Mouse (Mus musculus): ENCODE data around the gene D16Ertd472e.
"Not testable (repeated sequence)": the region's sequence is repeated elsewhere in the genome, so short reads cannot be mapped to it uniquely, and the experiment has no call there.

The D16Ertd472e gene

GRCm38 (mm10) chr16:78573016-78573415 is 3.5 kb downstream of the D16Ertd472e start:
- DNase-seq (ENCODE audit: low spot score) = no peak

- no peak for DNase-seq (ENCODE audit: low spot score)
These were observed 12.2 kb downstream of the D16Ertd472e start for GRCm38 (mm10) chr16:78564110-78564821.

DNA sequence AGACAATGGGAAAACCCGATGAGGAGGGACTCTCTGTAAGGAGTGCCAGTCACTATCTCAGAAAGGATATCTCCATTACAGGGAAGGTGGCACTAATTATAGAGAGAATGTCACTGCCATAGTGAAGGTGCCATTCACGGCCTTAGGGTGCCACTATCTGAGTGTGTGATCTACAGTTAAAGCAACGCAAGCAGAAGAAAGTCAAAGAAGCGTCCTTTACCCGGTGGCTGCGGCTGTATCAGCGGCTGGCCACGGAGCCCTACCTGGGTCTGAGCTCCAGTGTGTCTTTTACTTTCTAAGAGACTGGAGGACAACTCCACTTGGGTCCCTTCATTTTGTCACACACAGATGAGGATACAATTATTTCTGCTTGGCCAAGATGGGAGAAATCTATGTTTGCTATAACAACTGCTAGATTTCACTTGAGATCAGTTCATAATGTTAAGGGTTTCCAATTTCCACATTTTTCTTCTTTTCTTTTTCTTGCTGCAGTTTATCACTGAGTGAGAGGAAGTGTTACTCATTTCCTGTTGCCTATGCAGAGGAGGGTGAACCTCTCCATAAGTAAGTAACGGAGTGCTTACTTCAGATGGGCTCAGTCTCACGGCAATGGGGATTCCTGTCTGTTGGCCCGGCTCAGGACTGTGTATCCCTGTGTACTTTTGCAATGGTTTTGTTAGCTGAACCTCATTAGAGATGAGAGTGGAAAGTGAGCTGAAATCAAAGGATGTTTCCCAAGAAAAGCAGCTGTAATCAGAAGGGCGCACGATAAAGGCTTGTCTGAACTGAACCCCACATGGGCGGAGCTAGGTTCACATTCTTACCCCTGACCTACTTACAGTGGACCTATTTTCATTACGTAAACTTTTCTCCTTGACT is 13.2 kb downstream of the D16Ertd472e start:
- DNase-seq (ENCODE audit: low spot score) = no peak

DNA sequence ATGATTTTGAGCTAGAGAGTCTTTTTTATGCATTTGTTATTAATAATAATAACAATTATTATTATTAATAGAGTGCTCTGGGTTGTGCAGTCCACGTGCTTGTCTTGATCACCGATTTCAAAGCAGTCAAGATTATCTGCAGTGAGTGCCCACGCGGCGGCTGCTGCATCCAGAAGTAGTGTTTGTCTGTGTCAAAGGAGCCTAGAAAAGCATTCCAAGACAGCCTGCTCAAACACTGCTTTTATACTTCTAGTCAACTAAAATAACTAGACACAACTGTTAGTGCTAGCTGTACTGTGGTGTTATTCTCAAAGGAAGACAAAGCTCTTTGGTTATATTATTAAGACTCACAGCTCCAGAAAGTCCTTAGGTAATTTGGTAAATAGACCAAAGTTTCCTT is 15.9 kb downstream of the D16Ertd472e start:
- DNase-seq (ENCODE audit: low spot score) = no peak

GRCm38 (mm10) chr16:78560063-78560462 is 16.4 kb downstream of the D16Ertd472e start:
- DNase-seq (ENCODE audit: low spot score) = no peak

- no peak for DNase-seq (ENCODE audit: low spot score)
These were observed 18.9 kb downstream of the D16Ertd472e start for GRCm38 (mm10) chr16:78557573-78557972.

- DNase-seq (ENCODE audit: low spot score) = no peak
These were observed 21.4 kb downstream of the D16Ertd472e start for GRCm38 (mm10) chr16:78554911-78555648.

DNA sequence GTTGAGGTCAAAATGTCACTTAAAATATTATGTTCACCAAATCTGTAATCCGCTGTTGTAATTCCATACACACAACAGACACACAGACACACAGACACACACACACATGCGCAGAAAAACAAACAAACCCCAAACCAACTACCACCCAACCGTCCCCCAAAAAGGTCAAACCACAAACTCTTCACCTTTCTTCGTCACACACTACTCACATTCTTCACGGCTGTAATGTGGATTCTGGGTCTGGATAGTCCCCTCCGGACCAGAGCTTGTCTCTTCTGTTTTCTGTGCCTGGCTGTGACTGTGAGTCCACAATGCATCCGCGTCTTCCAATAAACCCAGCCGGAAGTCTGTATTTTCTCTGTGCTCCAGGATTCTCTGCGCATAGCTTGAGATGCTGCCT is 29.1 kb downstream of the D16Ertd472e start:
- no peak for DNase-seq (ENCODE audit: low spot score)

DNA sequence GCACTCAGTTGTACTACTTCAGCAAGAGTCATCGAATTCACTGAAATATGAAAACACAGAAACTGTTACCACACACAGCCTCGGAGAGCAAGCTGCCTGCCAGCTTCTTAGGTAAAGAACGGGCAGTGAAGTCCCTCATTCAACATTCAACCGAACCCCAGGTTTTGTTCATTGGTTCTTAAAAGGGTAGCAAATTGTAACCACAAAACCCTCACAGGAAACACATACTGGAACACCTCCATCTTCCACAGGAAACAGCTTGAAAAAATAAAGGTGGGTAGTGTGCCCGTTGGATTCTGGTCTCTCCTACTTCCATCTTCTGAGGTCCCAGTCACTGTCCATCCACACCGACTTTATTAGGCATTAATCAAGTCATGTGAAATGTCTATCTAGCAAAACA is 30.0 kb downstream of the D16Ertd472e start:
- no peak for DNase-seq (ENCODE audit: low spot score)

DNA sequence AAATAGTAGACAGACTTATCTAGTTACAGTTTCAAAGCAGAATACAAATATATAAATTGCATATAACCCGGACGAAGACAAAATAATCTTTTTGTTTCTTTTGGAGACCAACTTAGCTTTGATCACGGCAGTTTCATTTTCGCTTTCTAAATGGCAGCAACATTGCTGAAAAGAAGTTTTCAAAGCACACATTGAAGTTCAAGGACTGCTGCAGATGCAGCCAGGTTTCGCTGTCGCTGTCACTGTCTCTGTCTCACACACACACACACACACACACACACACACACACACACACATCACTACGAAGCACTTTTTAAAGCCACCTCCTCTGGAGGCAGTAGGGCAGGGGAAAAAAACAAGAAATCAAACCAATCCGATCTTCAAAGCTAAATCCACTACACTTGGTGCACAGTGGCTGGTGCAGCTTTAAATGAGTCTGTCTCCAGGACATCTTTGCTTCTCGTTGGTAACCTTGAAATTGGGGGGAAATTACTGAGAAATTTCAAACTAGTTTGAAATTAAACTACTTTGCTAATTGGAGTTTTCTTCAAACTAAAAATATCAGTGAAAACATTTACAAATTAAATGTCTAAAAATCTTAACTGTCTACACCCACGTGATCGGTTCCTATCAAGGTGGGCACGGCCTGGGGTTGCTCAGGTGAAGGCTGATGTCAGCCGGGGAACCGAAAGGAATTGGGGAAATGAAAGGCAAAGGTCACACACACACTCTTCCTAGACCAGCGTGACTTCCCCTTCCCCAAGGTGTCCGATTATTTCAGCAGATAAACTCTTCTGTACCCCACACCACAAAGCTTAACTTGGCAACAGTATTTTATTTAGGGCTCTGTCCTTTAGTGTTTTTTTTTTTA is 35.9 kb downstream of the D16Ertd472e start:
- DNase-seq (ENCODE audit: low spot score) = no peak

DNA sequence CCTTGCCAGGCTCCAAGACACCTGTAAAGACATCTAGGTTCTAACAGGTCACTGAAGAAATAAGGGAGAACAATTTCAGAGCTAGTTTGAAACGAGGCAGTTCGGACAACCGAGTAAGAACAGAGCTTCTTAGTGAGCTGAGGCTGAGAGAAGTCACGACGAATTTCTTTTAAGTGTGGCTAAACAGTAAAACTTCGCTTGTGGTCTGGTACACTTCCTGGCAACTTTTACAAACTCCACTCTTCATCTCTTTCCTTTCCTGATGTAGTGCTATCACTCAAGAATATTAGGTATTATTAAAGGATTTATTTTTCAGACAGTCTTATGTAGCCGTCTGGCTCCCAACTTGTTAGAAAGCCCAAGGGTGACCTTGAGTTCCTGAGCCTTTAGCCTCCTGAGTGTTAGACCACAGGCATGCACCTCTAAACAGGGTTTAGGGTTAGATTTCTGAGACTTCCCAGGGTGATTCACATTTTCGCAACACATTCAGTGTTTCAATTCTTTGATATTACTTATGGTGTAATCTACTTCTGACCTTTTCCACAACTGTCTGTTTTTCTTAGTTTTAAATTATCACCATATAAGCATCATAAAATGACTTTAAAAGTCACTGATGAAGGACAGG is 38.6 kb downstream of the D16Ertd472e start:
- no peak for DNase-seq (ENCODE audit: low spot score)

- no peak for DNase-seq (ENCODE audit: low spot score)
These were observed 39.2 kb downstream of the D16Ertd472e start for GRCm38 (mm10) chr16:78537322-78537721.

DNA sequence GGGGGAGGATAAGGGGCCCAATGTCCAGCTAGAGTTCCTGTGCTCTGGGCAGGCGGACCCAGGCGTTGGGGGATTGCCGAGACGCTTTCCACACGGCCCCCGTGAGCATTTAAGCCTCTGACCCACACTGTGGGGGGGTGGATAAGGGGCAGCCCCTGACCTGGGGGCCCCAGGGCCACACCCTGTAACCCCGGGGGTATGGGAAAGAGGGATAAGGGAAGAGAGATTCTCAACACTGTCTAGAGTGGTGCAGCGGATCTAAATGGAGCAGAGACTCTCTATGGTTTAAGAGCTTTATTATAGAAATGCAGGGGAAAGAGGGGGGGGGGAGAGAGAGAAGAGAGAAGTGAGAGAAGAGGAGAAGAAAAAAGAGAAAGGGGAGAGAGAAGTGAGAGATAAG is 42.0 kb downstream of the D16Ertd472e start:
- no peak for DNase-seq (ENCODE audit: low spot score)

DNA sequence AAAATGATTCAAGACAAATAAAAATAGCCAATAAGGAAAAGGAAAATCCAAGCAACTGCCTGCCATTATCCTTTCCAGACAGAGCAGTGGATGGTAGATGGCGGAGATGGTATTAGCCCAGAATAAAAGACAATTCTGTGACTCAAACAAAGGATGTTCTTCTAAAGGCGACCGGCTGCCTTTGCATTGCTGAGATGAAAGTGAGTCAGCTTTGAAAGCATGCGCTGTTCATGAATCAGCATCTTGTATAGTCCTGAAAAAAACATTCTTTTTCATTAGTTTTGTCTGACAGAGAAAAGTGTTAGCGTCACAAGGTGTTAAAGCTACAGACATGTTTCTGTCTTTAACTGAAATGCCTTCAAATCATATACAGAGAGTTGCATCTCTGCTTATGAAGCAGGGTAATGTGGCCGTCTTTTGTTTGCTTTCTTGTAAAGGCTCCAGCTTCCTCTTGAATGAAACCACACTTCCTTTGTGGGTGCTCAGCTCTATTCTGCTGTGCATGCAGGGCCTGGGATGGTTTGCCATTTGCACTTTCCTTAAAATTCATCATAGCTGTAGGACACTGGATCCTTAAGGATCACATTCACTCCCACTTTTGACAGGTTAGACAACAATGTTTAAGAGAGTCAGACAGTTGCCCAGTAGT is 44.4 kb downstream of the D16Ertd472e start:
- DNase-seq (ENCODE audit: low spot score) = no peak

- DNase-seq (ENCODE audit: low spot score) = no peak
These were observed 53.5 kb downstream of the D16Ertd472e start for GRCm38 (mm10) chr16:78522974-78523373.

- DNase-seq (ENCODE audit: low spot score) = no peak
These were observed 57.8 kb downstream of the D16Ertd472e start for GRCm38 (mm10) chr16:78518697-78519096.

DNA sequence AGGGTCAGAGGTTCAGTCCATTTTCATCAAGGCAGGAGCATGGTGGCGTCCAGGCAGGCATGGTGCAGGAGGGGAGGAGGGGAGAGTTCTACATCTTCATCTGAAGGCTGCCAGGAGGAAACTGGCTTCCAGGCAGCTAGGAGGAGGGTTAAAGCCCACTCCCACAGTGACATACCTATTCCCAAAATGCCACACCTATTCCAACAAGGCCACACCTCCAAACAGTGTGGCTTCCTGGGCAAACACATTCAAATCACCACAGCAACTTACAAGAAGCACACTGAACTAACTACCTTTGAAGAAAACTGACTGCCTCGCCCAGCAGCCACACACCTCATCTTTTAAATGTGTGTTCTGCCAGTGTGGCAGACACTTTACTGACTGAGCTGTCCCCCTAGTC is 59.3 kb downstream of the D16Ertd472e start:
- no peak for DNase-seq (ENCODE audit: low spot score)

DNA sequence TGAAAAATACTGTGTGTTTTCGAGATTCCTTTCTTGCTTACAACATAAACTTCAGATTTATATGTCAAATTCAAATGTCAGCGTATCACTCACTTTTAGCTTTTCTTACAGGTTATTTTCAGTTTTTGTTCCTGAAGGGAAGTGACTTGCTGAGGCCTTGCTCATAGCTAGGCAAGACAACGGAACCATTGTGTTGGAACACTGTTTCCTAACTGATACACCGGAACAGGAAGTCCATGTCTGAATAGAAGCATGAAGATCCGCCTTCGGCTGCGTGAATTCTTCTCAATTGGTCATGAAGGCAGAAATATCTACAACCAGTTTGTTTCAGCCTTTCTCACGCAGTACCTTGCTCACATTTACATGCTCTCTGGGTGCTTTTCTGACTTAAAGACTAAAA is 65.0 kb downstream of the D16Ertd472e start:
- DNase-seq (ENCODE audit: low spot score) = no peak

- no peak for DNase-seq (ENCODE audit: low spot score)
These were observed 74.0 kb downstream of the D16Ertd472e start for GRCm38 (mm10) chr16:78502492-78502891.

DNA sequence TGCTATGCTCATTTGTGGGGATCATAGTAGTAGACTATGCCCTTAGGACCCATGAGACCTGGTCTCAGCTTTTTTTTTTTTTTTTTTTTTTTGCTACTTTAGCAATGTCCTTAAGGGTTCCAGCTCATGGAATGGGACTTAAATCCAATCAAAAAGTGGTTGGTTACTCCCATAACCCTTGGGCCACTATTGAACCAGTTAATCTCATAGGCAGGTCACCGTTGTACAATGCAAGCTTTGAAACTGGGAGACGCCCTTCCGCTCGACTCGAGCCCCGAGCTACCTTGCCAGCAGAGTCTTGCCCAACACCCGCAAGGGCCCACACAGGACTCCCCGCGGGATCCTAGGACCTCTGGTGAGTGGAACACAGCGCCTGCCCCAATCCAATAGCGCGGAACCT is 83.8 kb downstream of the D16Ertd472e start:
- DNase-seq (ENCODE audit: low spot score) = not testable (repeated sequence)

DNA sequence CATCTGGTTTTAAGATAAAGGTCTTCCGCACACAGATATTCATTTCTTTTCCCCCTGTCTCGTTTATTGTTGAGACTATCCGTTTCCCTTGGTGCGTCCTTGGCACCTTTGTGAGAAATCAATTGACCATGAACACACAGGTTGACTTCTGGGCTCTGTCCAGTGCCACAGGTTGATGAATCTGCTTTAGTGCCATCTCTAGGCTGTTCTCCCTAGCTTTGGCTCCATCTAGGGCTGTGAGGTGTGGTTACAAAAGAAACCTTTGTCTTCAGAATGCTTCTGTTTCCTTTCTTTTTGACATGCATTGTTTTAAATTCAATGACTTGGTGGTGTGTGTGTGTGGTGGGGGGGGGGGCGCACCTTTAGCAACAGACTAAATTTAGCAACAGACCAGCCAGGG is 85.7 kb downstream of the D16Ertd472e start:
- DNase-seq (ENCODE audit: low spot score) = no peak

Measured in ovary, postnatal 10 days (tissue).